Mouse (Mus musculus) CH12.LX (cell line): ENCODE results near the gene Pam. TPM values are rescaled to one million over a fixed set of nuclear protein-coding genes. Genes with fewer than 3 reads are reported as not detected.

Experiments
- DNase-seq: peaks from one replicate; pipeline ENCODE4 v3.0.0-alpha.2; 2013; ENCODE audit errors: extremely low read depth
- H3K27ac ChIP-seq: 2 replicates; pipeline ENCODE4 v1.5.1; 2012; ENCODE audit warnings: low read depth, mild to moderate bottlenecking, control low read depth, moderate library complexity; ENCODE audit not compliant: insufficient read depth
- H3K27me3 ChIP-seq: replicated peaks from 2 replicates; pipeline ENCODE3; 2012; ENCODE audit warnings: inconsistent platforms
- H3K36me3 ChIP-seq, 2 experiments: replicated peaks in 1 of 2; 2 replicates each; pipeline versions ENCODE3 to v1.6.1; 2012; ENCODE audit warnings: inconsistent platforms in 1 of 2, low read length in 1 of 2, mild to moderate bottlenecking in 1 of 2, mixed read lengths in 1 of 2, moderate library complexity in 1 of 2; ENCODE audit not compliant: control insufficient read depth in 1 of 2, insufficient read depth in 1 of 2
- H3K4me1 ChIP-seq, 2 experiments: 2 replicates each; pipeline ENCODE4 v1.6.1; 2012; ENCODE audit warnings: inconsistent platforms in 1 of 2, moderate library complexity in 1 of 2; ENCODE audit not compliant: insufficient read depth in 2 of 2, control insufficient read depth in 1 of 2
- H3K4me2 ChIP-seq: 2 replicates; pipeline ENCODE4 v1.6.1; 2012; ENCODE audit warnings: low read depth, mild to moderate bottlenecking, control low read depth; ENCODE audit not compliant: poor library complexity, insufficient read depth, severe bottlenecking
- H3K4me3 ChIP-seq, 3 experiments: fragments of 150-350 bp in 1 of 3; sonication (generic) in 1 of 3; replicated peaks in 1 of 3; 2 replicates each; pipeline versions ENCODE3 to v1.5.1; 2011 to 2012; ENCODE audit warnings: low read depth in 2 of 3, low read length in 2 of 3, mild to moderate bottlenecking in 2 of 3, moderate library complexity in 2 of 3, control low read depth in 1 of 3, improper control_type of control experiment in 1 of 3, inconsistent platforms in 1 of 3, mixed read lengths in 1 of 3; ENCODE audit not compliant: poor library complexity in 1 of 3
- H3K79me2 ChIP-seq: replicated peaks from 2 replicates; pipeline ENCODE4 v1.6.1; 2012; ENCODE audit warnings: mild to moderate bottlenecking, moderate library complexity; ENCODE audit not compliant: control insufficient read depth, poor library complexity, insufficient read depth, severe bottlenecking; ENCODE audit errors: extremely low read depth
- H3K9ac ChIP-seq: 2 replicates; pipeline ENCODE4 v1.6.1; 2012; ENCODE audit warnings: low read depth, mild to moderate bottlenecking, control low read depth, moderate library complexity; ENCODE audit not compliant: insufficient read depth
- H3K9me3 ChIP-seq: replicated peaks from 2 replicates; pipeline ENCODE3; 2012; ENCODE audit warnings: low read length, inconsistent platforms, mixed read lengths
- CHD2 ChIP-seq: IDR thresholded peaks from 2 replicates; pipeline ENCODE4 v1.6.1; 2011; ENCODE audit warnings: low read length, improper control_type of control experiment
- CTCF ChIP-seq, 2 experiments: IDR thresholded peaks in 1 of 2; conservative IDR thresholded peaks in 1 of 2; 2 replicates each; pipeline ENCODE4 v1.5.1; 2011 to 2012; ENCODE audit warnings: low read depth in 2 of 2, low read length in 2 of 2, improper control_type of control experiment in 1 of 2, inconsistent platforms in 1 of 2, mild to moderate bottlenecking in 1 of 2, moderate library complexity in 1 of 2
- E2F4 ChIP-seq: IDR thresholded peaks from 2 replicates; pipeline ENCODE4 v1.6.1; 2011; ENCODE audit warnings: low read depth, low read length, improper control_type of control experiment; ENCODE audit not compliant: insufficient replicate concordance
- ELF1 ChIP-seq: IDR thresholded peaks from 2 replicates; pipeline ENCODE4 v1.6.1; 2014; ENCODE audit warnings: low read depth, mild to moderate bottlenecking, inconsistent platforms, low read length, improper control_type of control experiment
- GABPA ChIP-seq: IDR thresholded peaks from 2 replicates; pipeline ENCODE4 v1.6.1; 2012; ENCODE audit warnings: low read depth, low read length, improper control_type of control experiment, inconsistent platforms; ENCODE audit not compliant: insufficient replicate concordance
- HCFC1 ChIP-seq: IDR thresholded peaks from 2 replicates; pipeline ENCODE4 v1.6.1; 2012; ENCODE audit warnings: low read depth, mild to moderate bottlenecking, inconsistent platforms, low read length, improper control_type of control experiment
- KAT2A ChIP-seq: IDR thresholded peaks from 2 replicates; pipeline ENCODE4 v1.6.1; 2012; ENCODE audit warnings: low read length, improper control_type of control experiment, inconsistent platforms; ENCODE audit not compliant: insufficient replicate concordance
- MAZ ChIP-seq: IDR thresholded peaks from 2 replicates; pipeline ENCODE4 v1.6.1; 2012; ENCODE audit warnings: low read depth, mild to moderate bottlenecking, inconsistent platforms, low read length, improper control_type of control experiment, moderate library complexity
- MEF2A ChIP-seq: IDR thresholded peaks from 2 replicates; pipeline ENCODE4 v1.6.1; 2014; ENCODE audit warnings: low read depth, mild to moderate bottlenecking, inconsistent platforms, low read length, improper control_type of control experiment, borderline replicate concordance
- MXI1 ChIP-seq: IDR thresholded peaks from 2 replicates; pipeline ENCODE4 v1.6.1; 2011; ENCODE audit warnings: mild to moderate bottlenecking, low read depth, low read length, improper control_type of control experiment
- MYC ChIP-seq: IDR thresholded peaks from 2 replicates; pipeline ENCODE4 v1.6.1; 2011; ENCODE audit warnings: low read depth, mild to moderate bottlenecking, improper control_type of control experiment, low read length
- NRF1 ChIP-seq: IDR thresholded peaks from 2 replicates; pipeline ENCODE4 v1.6.1; 2014; ENCODE audit warnings: low read depth, mild to moderate bottlenecking, inconsistent platforms, low read length, improper control_type of control experiment, moderate library complexity
- RAD21 ChIP-seq: IDR thresholded peaks from 2 replicates; pipeline ENCODE4 v1.6.1; 2011; ENCODE audit warnings: low read depth, mild to moderate bottlenecking, low read length, improper control_type of control experiment, moderate library complexity
- SIN3A ChIP-seq: IDR thresholded peaks from 2 replicates; pipeline ENCODE4 v1.6.1; 2012; ENCODE audit warnings: low read length, improper control_type of control experiment, inconsistent platforms
- TBP ChIP-seq: conservative IDR thresholded peaks from 2 replicates; pipeline ENCODE4 v1.6.1; 2011; ENCODE audit warnings: low read depth, low read length, improper control_type of control experiment
- USF1 ChIP-seq: IDR thresholded peaks from 2 replicates; pipeline ENCODE4 v1.6.1; 2014; ENCODE audit warnings: low read depth, mild to moderate bottlenecking, inconsistent platforms, low read length, improper control_type of control experiment
- ZC3H11A ChIP-seq: IDR thresholded peaks from 2 replicates; pipeline ENCODE4 v1.6.1; 2012; ENCODE audit warnings: low read depth, mild to moderate bottlenecking, inconsistent platforms, low read length, improper control_type of control experiment
- ZKSCAN1 ChIP-seq: IDR thresholded peaks from 2 replicates; pipeline ENCODE4 v1.6.1; 2012; ENCODE audit warnings: low read depth, inconsistent platforms, low read length, improper control_type of control experiment, borderline replicate concordance
- ZMIZ1 ChIP-seq: IDR thresholded peaks from 2 replicates; pipeline ENCODE4 v1.6.1; 2012; ENCODE audit warnings: low read depth, mild to moderate bottlenecking, inconsistent platforms, low read length, improper control_type of control experiment
- dilution Hi-C: fragments of 300-500 bp; cut with MboI; formaldehyde crosslinking; loops from 2 replicates; pipeline ENCODE4 v1.14.3; 2020; ENCODE audit warnings: low sequenced_read_pairs; ENCODE audit not compliant: extremely low pct_unique_long_range_greater_than_20kb, extremely low pct_ligation_motif_present
- in situ Hi-C: fragments of 300-500 bp; cut with MboI; formaldehyde crosslinking; loops from 3 replicates; pipeline ENCODE4 v1.14.3; 2019; ENCODE audit warnings: low sequenced_read_pairs, low pct_ligation_motif_present, low pct_unique_long_range_greater_than_20kb, mixed read lengths
- polyA plus RNA-seq: library from polyadenylated mRNA; unstranded; fragments of >175 nt; gene quantifications from 2 replicates; pipeline ENCODE4 v1.2.1, GENCODE M21; 2012; ENCODE audit warnings: low read depth; ENCODE audit not compliant: insufficient read length
- total RNA-seq, 2 experiments: library from RNA; depleted of rRNA; stranded (reverse); fragments of 300-350 nt in 1 of 2; fragments of >200 nt in 1 of 2; gene quantifications; 2 replicates each; pipeline ENCODE4 v1.2.3; 2012 to 2014

The Pam gene
- total and polyA plus RNA-seq, 3 experiments = 0.24 TPM; not detected in 2

DNA sequence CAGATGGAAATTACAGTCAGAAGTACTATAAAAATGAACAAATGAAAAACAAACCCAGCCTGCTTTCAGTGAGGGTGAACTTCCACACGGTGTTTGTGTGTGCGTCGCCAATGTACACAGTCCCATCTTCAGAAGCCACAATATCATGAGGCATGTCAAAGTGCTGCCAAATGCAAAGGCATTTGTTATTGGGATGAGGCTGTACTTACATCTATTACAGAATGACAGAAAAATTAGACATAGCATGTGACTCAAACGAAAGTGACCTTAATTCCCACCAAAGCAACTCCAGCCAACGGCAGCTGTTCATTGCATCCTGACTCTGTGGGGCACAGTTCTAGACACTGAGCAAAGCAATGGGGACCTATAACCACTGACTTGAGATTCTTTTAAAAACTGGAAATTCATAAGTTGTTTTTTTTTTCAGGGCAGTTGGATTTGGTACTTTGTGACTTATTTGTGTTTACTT, 261.1 kb downstream of the Pam start:
- dilution Hi-C loops = no loop called here
- H3K9ac ChIP-seq = no peak overlapping the region
- H3K9me3 ChIP-seq = no peaks in the 10 kb centered on the region
- in situ Hi-C loops = no loop called here
- no peaks in the 10 kb centered on the region for H3K27me3 ChIP-seq
- H3K27ac ChIP-seq = no peak overlapping the region
- no peaks in the 10 kb centered on the region for H3K36me3 ChIP-seq
- DNase-seq = no peak
- no peak overlapping the region for H3K4me3 ChIP-seq
- TF ChIP-seq HCFC1 = no peak
- no peak for TF ChIP-seq CHD2
- TF ChIP-seq ZC3H11A = no peak
- no peak for TF ChIP-seq RAD21
- TF ChIP-seq MYC = no peak
- TF ChIP-seq KAT2A = no peak
- no peak for TF ChIP-seq ELF1
- no peak for TF ChIP-seq GABPA
- no peak for TF ChIP-seq USF1
- H3K4me1 ChIP-seq = no peaks in the 10 kb centered on the region
- no peaks in the 10 kb centered on the region for H3K79me2 ChIP-seq
- no peak overlapping the region for H3K4me2 ChIP-seq

DNA sequence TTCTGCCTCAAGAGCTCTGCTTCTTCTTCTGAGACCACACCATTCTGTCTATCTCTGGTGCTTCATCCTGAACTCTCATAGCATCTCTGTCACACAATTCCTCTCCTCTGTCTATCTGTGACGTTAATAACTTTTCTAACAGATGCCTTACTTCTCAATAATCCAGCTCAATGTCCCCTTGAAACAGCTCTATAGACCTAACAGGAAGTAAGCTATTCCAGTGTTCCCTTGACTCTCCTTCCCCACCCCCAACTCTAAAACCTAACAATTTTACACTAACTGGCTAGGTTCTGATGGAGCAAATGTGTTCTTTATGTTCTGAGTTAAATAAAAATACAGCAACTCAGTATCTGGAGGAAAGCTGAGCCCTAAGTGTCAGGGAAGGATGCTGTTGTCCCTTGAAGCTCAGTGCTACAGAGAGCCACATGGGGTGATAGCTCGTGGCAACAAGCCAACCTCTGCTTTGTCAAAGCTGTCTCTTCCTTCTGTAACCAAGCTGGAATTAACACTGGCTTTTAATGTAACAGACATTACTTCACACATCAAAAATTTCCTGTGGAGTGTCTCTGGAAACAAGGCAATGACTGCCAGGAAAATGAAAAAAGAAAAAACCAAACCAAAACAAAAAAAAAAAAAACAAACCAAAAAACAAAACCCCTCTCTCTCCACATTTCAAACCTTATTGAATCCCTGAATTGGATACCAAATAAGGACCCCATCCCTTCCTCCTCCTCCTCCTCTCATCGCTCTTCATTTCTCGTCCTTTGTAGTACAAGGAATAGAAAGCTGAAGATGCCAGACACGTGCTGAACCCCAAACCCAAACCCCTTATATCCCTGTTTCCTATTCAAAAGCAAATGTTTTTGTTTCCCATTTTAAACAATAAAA, 261.7 kb downstream of the Pam start:
- Histone ChIP-seq H3K79me2 (no peaks in the 10 kb centered on the region), H3K27me3 (no peaks in the 10 kb centered on the region), H3K36me3 (no peaks in the 10 kb centered on the region), H3K9ac (no peak overlapping the region)
- in situ Hi-C loops = no loop called here
- no peak for DNase-seq
- TF ChIP-seq NRF1 = no peak
- TF ChIP-seq KAT2A = no peak
- TF ChIP-seq USF1 = no peak
- TF ChIP-seq CTCF (conservative IDR thresholded peaks at IDR 0.05 in 1 of 2, IDR thresholded peaks at IDR 0.05 in 1 of 2; ENCODE audit: low read depth in 2 of 2, low read length in 2 of 2) = no peak
- no peak for TF ChIP-seq TBP
- no peak for TF ChIP-seq ZMIZ1
- no peak for TF ChIP-seq MAZ
- TF ChIP-seq ZKSCAN1 = no peak
- TF ChIP-seq E2F4 = no peak
- no peak for TF ChIP-seq SIN3A
- TF ChIP-seq MEF2A = no peak
- TF ChIP-seq MXI1 = no peak
- no peak for TF ChIP-seq CHD2
- TF ChIP-seq RAD21 = no peak
- TF ChIP-seq, all 38 proteins: peak for 0
- H3K27ac ChIP-seq = no peak overlapping the region
- H3K4me2 ChIP-seq = no peak overlapping the region
- dilution Hi-C loops = no loop called here
- no peaks in the 10 kb centered on the region for H3K4me1 ChIP-seq
- H3K4me3 ChIP-seq = no peak overlapping the region
- H3K9me3 ChIP-seq = no peaks in the 10 kb centered on the region
